Mouse (Mus musculus): ENCODE measurements around the gene Gm49354.

DNA sequence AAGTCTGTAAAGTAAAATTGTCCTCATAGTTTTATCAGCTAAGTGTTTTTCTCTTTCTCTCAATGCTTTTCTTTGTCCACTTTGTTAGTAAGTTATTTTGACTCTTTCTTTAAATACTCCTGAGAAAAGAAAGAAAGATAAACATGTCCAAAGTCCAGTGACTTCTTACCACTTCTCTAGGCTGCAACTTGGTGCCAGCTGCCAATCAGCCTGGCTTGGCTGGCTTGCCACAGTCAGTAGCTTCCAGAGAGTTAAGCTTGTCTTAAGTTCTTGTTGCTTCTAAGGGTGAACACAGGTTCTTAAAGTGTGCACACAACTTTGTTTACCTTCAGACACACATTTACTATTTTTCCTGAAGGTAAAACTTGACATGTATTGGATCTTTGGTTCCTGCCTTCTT lies 43.9 kb upstream of the Gm49354 start:
- TF ChIP-seq CTCF (IDR thresholded peaks at IDR 0.05; ENCODE audit: low read depth, low read length) (no peak), TAL1 (conservative IDR thresholded peaks at IDR 0.05; ENCODE audit: low read depth, low read length) (no peak)

Measured in G1E (cell line).